Mouse (Mus musculus): ENCODE measurements around the gene Osbp2. TPM values are rescaled to one million over a fixed set of nuclear protein-coding genes. Genes with fewer than 3 reads are reported as not detected.

Gene Osbp2
- total RNA-seq, 2 experiments from 2014 or later, result not detected

DNA sequence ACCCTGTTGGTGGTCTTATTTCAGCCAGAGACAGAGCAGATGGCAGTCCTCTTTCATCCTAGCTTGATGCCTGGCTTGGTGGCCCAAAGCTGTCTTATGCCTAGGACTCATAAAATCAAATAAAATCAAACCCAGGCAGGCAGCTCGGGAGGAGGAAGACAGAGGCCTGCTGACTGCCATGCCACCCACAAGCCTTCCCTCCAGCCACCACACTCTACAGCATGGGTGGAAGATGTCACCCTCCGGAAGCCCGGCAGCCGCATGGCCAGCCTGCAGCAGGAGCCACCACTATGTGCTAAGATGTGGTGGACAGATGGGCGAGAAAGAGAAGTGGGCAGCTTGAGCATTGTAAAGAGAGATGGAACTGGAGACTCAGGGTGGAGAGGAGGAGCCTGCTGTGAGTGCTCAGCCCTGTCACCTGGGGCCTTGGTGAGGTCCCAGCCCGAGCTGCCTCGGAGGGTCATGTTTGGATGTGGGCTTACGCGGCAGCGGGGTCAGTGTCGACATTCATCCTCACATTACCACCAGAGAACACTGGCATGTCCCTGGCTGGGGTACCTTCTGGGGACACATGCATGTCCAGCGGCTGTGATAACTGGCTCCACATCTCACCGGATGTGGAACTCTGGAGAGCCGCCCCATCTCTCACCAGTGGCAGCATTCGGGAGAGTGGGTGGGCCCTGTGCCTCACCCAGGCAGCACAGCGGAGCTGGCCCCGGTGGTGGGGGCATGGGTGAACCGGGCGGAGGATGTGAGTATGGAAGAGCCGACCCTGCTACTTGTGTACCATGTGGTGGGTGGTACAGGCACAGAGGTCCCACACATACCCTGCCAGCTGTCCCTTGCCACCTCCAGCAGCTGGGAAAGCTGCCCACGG, 29.9 kb downstream of the Osbp2 start:
- ATAC-seq (replicated peaks; ENCODE audit: low FRiP score, low TSS enrichment, poor library complexity, severe bottlenecking), result 0 out of 2 replicates have a peak, but pooled peaks have one; percentile 8

DNA sequence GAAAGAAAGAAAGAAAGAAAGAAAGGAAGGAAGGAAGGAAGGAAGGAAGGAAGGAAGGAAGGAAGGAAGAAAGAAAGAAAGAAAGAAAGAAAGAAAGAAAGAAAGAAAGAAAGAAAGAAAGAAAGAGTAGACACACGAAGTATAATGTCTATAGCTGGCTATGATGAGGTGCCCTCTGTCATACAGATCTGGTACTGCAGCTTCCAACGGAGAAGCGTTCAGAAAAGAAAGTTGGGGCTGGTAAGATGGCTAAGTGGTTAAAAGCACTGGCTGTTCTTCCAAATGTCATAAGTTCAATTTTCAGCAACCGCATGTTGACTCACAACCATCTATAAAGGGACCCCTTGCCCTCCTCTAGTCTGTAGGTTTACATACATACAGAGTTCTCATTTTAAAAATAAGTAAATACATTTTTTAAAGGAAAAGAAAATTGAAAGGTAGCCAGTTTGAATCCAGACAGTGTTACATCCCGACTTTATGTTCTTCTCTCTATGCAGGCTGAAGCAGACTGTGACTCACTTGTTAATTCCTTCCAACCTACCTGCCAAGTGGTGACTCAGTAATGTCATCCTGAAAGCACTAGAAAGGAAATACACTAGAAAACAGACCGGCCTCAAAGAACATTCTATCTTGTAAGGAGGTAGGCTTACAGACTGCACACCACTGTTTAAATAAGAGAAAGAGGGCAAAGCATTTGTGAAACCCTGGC, 31.4 kb downstream of the Osbp2 start:
- no peak for ATAC-seq (replicated peaks; ENCODE audit: low FRiP score, low TSS enrichment, poor library complexity, severe bottlenecking)

DNA sequence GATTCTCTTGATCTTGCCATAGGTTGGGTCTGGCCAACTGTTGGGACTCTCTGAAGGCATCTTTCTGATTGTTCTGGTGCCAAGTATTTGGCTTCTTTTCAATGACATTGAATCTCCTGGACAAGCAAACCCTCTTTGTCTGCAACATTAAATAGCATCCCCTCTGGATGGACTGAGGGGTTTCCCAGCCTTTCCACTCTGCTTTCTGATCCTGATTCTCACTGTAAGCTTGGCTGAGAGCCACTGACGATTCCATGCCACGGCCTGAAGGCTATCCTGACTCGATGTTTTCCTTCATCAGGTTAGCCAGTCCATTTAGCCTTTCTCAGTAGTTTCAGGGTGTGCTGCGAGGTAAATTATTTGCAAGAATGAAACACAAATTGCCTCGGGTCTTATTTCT, 34.0 kb downstream of the Osbp2 start:
- no peak for ATAC-seq (replicated peaks; ENCODE audit: low FRiP score, low TSS enrichment, poor library complexity, severe bottlenecking)

DNA sequence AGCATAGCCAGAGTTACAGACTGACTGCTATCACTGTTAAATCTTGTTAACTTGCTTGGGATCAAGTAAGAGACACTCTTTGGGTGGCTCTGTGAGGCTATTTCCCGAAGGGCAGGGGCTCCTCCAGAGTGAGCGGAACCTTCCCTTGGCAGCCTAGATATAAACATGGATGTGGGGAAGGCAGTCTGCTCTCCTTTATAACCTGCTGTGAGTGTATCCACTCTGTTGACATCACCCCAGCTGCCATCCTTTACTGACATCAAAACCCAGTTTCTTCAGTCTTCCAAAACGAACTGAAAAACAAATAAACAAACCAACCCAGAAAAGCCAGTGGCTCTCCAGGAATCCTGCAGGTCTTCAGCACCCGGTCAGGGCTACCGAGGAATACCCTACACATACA, 39.6 kb downstream of the Osbp2 start:
- no peak for ATAC-seq (replicated peaks; ENCODE audit: low FRiP score, low TSS enrichment, poor library complexity, severe bottlenecking)

DNA sequence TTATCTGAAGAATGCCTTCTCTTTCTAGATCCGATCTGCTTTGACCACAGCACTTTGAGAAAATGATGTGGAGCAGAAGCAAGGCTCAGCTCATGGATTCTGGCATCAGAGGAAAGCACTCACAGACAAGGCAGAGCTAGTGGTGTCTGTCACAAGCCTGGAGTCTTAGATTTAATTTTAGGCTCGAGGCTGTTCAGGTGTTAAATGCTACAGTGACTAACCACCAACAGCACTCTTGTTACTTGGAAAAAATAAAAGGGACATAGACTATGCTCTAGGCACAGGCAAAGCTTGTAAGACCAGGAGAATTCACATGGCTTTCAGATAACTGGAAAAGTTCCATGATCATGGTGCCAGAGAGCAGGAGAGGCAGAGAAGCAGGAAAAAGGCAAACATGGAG, 40.3 kb downstream of the Osbp2 start:
- ATAC-seq (replicated peaks; ENCODE audit: low FRiP score, low TSS enrichment, poor library complexity, severe bottlenecking), result no peak

DNA sequence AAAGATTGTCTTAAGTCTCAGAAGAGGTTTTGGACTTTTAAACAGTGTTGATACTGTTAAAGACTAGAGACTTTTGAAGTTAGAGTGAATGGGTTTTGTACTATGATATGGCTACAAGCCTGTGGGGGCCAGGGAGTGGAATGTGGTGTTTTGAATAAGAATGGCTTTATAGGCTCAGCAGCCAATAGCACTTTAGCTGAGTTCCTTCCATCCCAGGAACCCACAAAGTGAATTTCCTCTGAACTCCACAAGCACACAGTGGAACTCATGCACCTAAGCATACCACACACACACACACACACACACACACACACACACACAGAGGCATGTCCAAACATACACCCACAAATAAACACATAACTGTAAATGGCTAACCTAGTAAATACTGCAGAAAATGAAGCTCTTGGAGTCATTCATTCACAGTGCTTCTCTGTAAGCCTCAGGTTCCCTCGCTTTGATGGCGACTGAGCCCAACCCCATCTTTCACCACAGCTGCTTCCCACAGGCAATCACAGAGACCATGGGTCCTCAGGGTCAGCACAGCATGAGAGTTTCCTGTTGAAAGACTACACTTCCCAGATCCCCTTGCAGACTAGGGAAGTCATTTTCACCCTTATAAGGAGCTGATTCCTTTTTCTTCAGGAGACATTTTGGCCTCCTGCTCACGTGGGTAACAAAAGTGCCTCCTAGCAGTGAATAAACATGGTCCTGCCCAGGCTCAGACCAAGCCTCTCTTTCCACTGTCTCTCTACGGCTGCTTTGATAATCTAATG, 45.5 kb downstream of the Osbp2 start:
- ATAC-seq (replicated peaks; ENCODE audit: low FRiP score, low TSS enrichment, poor library complexity, severe bottlenecking), result no peak

DNA sequence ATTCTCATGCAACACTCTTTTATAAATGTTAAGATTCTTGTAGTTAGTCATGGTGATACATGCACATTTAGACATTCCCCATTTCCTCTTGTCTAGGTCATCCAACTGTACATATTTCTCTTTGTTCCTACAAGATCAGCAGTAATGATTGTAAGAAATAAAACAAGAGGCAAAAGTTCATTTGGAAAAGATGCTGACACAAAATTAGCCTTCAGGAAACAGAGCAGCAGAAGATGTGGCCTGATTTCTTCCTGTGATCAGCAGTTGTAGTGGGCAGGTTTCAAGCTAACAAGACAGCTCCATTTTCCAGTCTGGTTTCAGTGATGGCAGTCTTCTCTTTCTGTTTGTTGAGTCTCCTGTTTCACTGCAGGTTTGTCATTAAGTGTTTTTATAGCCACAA, 47.8 kb downstream of the Osbp2 start:
- no peak for ATAC-seq (replicated peaks; ENCODE audit: low FRiP score, low TSS enrichment, poor library complexity, severe bottlenecking)

DNA sequence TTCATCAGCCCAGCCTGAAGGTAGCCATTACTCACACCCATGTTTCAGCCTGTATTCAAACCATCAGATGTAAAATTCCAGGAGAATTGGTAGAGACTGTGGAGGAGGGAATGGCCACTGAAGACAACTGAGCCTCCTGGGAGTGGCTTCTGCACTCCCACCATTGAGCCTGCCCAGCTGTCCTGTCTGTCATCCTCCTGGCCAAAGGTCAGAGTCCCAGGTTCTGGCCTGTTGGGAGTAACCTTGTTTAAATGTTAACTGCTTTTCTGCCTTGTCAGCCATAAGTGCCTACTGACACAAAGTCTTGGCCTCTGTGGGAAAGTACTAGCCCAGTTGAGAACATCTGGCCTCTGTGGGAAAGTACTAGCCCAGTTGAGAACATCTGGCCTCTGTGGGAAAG, 50.4 kb downstream of the Osbp2 start:
- no peak for ATAC-seq (replicated peaks; ENCODE audit: low FRiP score, low TSS enrichment, poor library complexity, severe bottlenecking)

DNA sequence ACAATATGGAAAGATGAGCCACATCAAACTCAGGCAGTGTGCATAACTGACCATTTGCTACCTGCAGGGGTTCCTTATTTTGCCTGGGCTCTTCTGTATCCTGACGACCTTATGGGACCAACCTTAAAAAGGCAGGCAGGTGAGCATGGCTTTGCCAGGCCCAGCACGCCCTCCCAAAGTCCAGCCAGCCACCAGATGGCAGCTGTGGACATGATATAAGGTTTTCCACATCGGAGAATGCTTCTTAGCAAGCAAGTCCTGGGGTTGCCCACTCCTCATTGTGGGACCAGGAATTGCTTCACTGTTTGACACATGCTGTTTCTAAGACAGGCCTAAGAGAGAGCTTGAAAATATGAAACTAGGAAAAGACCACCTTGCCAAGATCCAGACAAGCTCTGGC, 55.5 kb downstream of the Osbp2 start:
- 0 out of 2 replicates have a peak, but pooled peaks have one; percentile 10 for ATAC-seq (replicated peaks; ENCODE audit: low FRiP score, low TSS enrichment, poor library complexity, severe bottlenecking)

DNA sequence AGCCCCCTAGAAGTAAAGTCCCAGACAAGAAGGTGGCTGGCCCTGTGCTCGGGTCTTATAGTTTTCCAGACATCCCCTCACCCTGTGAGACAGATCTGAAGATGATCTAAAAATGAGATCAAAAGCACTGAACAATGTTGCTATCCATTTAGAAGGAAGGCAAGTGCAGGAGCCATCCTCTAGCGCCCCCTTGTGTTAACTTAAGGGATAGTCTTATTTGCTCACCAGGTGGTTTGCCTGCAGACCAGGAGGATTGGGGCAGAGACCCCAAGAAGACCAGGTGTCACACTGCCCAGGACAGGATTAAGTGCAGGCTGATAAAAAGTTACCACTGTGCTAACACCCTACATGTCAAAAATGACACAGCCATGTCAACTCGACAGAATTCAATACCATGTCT, 58.3 kb downstream of the Osbp2 start:
- 0 out of 2 replicates have a peak, but pooled peaks have one; percentile 44 for ATAC-seq (replicated peaks; ENCODE audit: low FRiP score, low TSS enrichment, poor library complexity, severe bottlenecking)

DNA sequence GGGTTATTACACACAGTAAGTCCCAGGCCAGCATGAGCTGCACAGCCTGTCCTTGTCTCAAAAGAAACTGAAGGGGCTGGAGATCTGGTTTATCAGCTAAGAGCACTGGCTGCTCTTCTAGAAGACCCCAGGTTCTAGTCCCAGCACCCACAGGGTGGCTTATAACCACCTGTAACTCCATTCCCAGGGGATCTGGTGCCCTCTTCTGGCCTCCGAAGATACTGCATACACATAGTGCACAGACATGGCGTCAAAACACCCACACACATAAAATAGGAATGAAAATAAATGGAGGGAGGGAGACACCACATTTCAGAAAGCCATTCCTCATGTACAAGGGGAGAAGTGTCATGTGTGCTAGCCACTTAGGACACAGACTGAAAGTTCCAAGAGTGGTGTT, 59.1 kb downstream of the Osbp2 start:
- ATAC-seq (replicated peaks; ENCODE audit: low FRiP score, low TSS enrichment, poor library complexity, severe bottlenecking), result no peak

DNA sequence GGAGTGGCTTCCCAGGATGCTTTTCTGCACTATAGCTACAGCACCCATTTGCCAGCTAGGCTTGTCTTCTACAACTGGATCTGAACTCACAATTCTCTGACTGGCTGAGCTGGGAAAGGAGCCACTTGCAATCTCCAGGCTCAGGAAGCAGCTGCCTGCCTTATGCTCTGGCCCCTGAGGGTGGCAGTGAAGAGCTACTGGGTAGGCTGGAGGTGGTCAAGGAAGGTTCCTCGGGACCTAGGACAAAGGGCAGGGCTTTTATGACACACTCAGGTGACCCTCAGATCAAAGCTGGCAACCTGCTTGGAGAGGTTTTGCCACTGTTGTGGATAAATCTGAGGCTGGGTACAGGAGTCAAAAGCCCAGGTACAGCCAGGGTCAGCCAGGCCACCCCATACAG, 61.6 kb downstream of the Osbp2 start:
- ATAC-seq (replicated peaks; ENCODE audit: low FRiP score, low TSS enrichment, poor library complexity, severe bottlenecking), result no peak

DNA sequence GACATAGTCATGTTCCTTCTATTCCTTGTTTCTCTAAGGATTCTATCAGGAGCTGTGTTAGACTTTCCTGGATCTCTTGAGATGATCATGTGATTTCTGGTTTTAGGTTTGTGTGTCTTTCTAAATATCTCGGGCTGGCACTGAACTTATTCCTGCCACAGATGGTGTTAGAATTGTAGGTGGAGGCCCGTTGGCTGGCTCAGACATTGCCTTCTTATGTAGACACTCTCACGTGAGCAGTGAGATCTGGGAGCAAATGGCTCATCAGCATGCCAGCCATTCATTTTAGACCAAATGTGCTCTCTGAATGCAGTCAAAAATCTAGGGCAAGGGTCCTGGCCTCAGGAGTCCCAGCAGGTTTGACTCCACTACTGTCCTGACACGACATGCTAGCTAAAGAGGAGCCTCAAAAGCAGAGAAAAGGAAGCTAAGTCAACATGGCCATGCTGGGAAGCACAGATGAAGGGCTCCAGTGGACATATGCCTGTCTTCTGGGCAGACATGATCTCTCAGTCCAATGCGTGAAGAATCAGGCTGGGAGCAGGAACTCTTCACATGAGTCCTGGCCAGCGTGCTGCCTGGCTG, 66.0 kb downstream of the Osbp2 start:
- no peak for ATAC-seq (replicated peaks; ENCODE audit: low FRiP score, low TSS enrichment, poor library complexity, severe bottlenecking)

DNA sequence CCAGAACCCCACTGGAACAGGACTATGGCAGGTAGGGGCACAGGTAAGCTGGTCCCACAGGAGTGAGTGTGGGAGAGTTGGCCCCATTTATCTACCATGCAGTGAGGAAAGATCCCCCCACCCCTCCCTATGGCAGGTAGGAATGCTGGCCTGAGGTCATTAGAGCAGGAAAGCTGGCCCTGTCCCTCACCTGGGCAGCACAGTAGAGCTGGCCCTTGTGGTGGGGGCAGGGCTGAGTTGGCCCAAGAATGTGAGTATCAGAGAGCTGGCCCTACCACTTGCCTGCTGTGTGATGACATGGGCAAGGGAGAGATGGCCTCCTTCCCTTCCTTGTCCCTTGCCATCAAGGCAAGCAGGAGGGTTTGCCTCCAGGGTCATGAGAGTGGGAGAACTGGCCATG, 73.0 kb downstream of the Osbp2 start:
- ATAC-seq (replicated peaks; ENCODE audit: low FRiP score, low TSS enrichment, poor library complexity, severe bottlenecking), result no peak

DNA sequence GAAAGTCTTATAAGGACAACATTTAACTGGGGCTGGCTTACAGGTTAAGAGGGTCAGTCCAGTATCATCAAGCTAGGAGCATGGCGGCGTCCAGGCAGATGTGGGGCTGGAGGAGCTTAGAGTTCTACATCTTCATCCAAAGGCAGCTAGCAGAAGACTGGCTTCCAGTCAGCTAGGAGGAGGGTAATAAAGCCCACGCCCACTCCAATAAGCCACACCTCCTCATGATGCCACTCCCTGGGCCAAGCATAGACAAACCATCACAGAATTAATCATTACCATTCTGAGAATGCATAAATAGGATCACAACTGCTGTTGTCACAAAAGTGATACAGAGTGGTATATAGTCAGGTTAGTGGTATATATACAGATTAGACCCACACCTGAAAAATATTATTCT, 73.8 kb downstream of the Osbp2 start:
- no peak for ATAC-seq (replicated peaks; ENCODE audit: low FRiP score, low TSS enrichment, poor library complexity, severe bottlenecking)

DNA sequence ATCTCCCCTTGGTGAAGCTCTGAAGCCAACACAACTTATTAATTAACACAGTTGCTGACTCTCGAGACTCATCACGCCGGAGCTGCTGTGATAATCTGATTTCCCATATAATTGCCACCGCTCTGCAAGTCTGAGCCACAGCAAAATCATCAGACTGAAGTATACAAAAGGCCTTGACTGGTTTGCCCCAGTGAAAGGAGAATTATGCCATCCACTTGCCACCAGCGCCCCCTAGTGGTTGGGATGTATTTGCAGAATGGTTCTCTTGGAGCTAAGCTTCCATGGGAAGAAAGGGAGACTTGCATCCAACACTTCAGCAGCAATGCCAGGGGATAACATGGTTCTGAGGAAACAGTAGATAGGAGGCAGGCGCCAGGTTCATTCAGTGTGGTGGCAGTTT, 77.1 kb downstream of the Osbp2 start:
- ATAC-seq (replicated peaks; ENCODE audit: low FRiP score, low TSS enrichment, poor library complexity, severe bottlenecking), result peak; percentile 70; the same call in 1 of the 2 replicates

DNA sequence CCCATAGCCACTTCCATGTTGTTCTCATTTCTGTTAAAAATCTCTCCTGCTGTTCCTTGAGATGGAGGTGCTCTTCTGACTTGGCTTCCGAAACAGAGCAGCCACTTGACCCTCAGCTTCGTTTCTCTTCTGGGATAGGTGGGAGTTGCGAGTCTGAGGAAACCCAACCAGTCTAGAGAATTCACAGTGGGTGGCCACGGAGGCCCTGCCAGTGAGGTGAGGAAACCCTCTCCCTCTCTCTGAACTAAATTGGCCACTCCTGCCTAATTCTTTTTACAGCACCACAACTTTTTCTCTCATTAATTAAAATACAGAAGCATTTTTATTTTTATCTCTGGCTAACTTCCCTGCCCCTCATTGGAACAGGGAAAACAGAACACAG, 88.4 kb downstream of the Osbp2 start:
- ATAC-seq (replicated peaks; ENCODE audit: low FRiP score, low TSS enrichment, poor library complexity, severe bottlenecking), result no peak

DNA sequence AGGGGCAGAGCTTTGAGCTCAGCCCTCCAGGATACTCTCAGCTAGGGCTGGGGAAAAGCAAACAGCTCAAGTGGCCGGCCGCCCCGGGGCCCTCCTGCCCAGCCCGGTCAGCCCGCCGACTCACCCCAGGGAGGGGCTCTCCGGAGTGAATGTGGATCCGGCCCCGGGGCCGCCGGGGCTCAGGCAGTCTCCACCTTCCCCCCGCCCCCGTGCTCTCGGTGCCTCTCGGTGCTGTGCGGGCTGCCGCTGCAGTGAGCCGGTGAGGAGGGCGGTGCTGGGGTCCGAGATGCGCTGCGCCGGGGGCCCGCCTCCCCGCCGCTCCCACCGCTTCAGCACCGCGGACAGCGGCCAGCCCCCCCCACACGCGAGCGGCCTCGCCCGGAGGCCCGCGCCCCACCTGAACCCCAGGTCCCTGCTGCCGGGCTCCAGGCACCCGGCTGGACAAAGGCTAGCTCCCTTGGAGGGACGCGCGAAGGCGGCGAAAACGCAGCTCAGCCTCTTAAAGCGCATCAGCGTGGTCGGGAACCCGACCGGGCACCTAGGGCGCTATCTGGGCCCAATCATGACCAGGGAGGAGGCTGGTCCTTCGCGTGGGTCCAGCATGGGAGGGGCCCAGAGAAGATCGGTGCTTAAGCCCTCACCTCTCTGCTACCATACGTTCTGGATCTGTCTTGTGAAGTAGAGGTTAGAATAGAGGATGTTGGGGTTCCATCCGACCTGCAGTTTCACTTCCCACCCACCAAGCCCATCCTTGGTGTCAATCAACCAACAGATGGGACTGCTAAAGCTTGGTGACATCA, 89.0 kb downstream of the Osbp2 start:
- peak; percentile 61 for ATAC-seq (replicated peaks; ENCODE audit: low FRiP score, low TSS enrichment, poor library complexity, severe bottlenecking)

Measured in megakaryocyte-erythroid progenitor cell, adult 5-6 weeks (primary cell).